Mouse (Mus musculus) liver, adult 2 months (tissue): ENCODE measurements at regions not wholly inside any gene's neighbourhood (a gene's known extent, or its start where the extent isn't known, plus 50 kb on each side); places are given as distances from the start of the nearest gene placed in this dataset.

ENCODE experiments used
- CTCF ChIP-seq: fragments of 200-500 bp; IDR thresholded peaks from 2 replicates; pipeline ENCODE4 v1.5.1; 2011; ENCODE audit warnings: low read depth, low read length, control low read depth
- POLR2A ChIP-seq: fragments of 200-500 bp; IDR thresholded peaks from 2 replicates; pipeline ENCODE4 v1.6.1; 2011; ENCODE audit warnings: low read length, control low read depth; ENCODE audit not compliant: insufficient read depth; ENCODE audit errors: extremely low read depth

DNA sequence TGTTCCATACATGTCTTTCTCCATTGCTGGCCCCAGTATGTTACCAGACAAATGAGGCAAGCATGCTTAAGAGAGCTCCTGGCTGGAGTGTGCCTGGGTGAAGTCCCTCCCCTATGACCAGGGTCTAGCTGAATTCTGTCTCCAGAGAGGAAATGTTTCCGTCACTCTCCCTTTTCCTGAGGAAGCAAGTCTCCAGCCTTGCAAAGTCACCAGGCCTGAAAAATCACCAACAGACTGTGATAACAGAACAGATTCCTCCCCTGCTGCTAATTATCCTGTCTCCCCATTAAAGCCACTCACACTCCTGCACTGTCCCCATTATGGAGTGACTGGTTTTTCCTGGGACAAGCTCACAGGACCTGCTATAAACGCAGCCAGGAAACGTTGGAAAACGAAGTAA, 303.2 kb upstream of the Jag1 start:
- TF ChIP-seq POLR2A (no peak), CTCF (no peak)
